Mouse (Mus musculus) urinary bladder, postnatal 10 days (tissue): ENCODE measurements at regions not wholly inside any gene's neighbourhood (a gene's known extent, or its start where the extent isn't known, plus 50 kb on each side); places are given as distances from the start of the nearest gene placed in this dataset.

ENCODE experiments used
- DNase-seq: peaks from one replicate; pipeline ENCODE4 v3.0.0; 2022; ENCODE audit warnings: low spot score

- peak; percentile 78 for DNase-seq
Observed at GRCm38 (mm10) chr16:95647854-95648253, 54.0 kb upstream of the Ets2 start.

GRCm38 (mm10) chr16:95642784-95643590 lies 56.6 kb upstream of the Erg start:
- DNase-seq = no peak

- DNase-seq = no peak
Observed at GRCm38 (mm10) chr16:95640670-95641069, 54.3 kb upstream of the Erg start.

GRCm38 (mm10) chr16:95639677-95640076 lies 53.3 kb upstream of the Erg start:
- DNase-seq = no peak

GRCm38 (mm10) chr16:95637850-95638249 lies 51.5 kb upstream of the Erg start:
- no peak for DNase-seq

- no peak for DNase-seq
Observed at GRCm38 (mm10) chr16:95636615-95637014, 50.2 kb upstream of the Erg start.
